Mouse (Mus musculus) spleen, adult 2 months (tissue): ENCODE data around the gene Clcnkb.

Source experiments
- CTCF ChIP-seq: fragments of 200-500 bp; IDR thresholded peaks from 2 replicates; pipeline ENCODE4 v1.5.1; 2011; ENCODE audit warnings: mild to moderate bottlenecking, inconsistent platforms; ENCODE audit not compliant: insufficient read depth, insufficient read length, insufficient replicate concordance; ENCODE audit errors: extremely low read depth
- POLR2A ChIP-seq: fragments of 200-500 bp; IDR thresholded peaks from 2 replicates; pipeline ENCODE4 v1.6.1; 2011; ENCODE audit warnings: low read depth, low read length, inconsistent platforms

- no peak for TF ChIP-seq POLR2A
- TF ChIP-seq CTCF: no peak
Measured at GRCm38 (mm10) chr4:141458888-141459287, 43.1 kb upstream of the Clcnkb start.
